Mouse (Mus musculus) heart, adult 2 months (tissue): ENCODE results near the gene Ppp4c. TPM values are rescaled to one million over a fixed set of nuclear protein-coding genes. Genes with fewer than 3 reads are reported as not detected.

Experiments
- DNase-seq, 2 experiments: peaks; one replicate each; pipeline ENCODE4 v3.0.0; 2021
- H3K27ac ChIP-seq: fragments of 200-600 bp; 2 replicates; pipeline ENCODE4 v1.8.1; 2022
- H3K27me3 ChIP-seq: fragments of 200-500 bp; 2 replicates; pipeline ENCODE4 v1.6.1; 2012; ENCODE audit warnings: mild to moderate bottlenecking, low read length, inconsistent platforms, mixed read lengths; ENCODE audit not compliant: control insufficient read depth, insufficient read depth
- H3K36me3 ChIP-seq: fragments of 200-500 bp; 2 replicates; pipeline ENCODE4 v1.6.1; 2012; ENCODE audit warnings: low read length, inconsistent platforms; ENCODE audit not compliant: control insufficient read depth, insufficient read depth
- H3K4me1 ChIP-seq: fragments of 200-500 bp; 2 replicates; pipeline ENCODE4 v1.6.1; 2011; ENCODE audit warnings: low read length; ENCODE audit not compliant: control insufficient read depth, insufficient read depth
- H3K4me3 ChIP-seq: fragments of 200-600 bp; 2 replicates; pipeline ENCODE4 v1.8.1; 2022
- H3K79me2 ChIP-seq: fragments of 200-500 bp; replicated peaks from 2 replicates; pipeline ENCODE4 v1.6.1; 2012; ENCODE audit warnings: mild to moderate bottlenecking, inconsistent platforms, low read length, moderate library complexity, mixed read lengths; ENCODE audit not compliant: control insufficient read depth, insufficient read depth
- H3K9ac ChIP-seq: fragments of 200-500 bp; 2 replicates; pipeline ENCODE4 v1.6.1; 2012; ENCODE audit warnings: low read depth, mild to moderate bottlenecking, control low read depth, inconsistent platforms, low read length, mixed read lengths
- CTCF ChIP-seq: fragments of 200-600 bp; IDR thresholded peaks from 2 replicates; pipeline ENCODE4 v1.8.1; 2022; ENCODE audit warnings: antibody characterized with exemption, mild to moderate bottlenecking, moderate library complexity
- EP300 ChIP-seq: fragments of 200-500 bp; IDR thresholded peaks from 2 replicates; pipeline ENCODE4 v1.6.1; 2011; ENCODE audit warnings: low read depth, low read length, control low read depth; ENCODE audit not compliant: insufficient read depth
- POLR2A ChIP-seq: fragments of 200-500 bp; IDR thresholded peaks from 2 replicates; pipeline ENCODE4 v1.6.1; 2011; ENCODE audit warnings: mild to moderate bottlenecking, low read depth, low read length, control low read depth; ENCODE audit not compliant: insufficient read depth
- WGBS: fragments of 180-500 bp; shearing (Covaris S2); methylation state at CpG from one replicate; pipeline ENCODE4 v1.1.7; 2018; 5-methylcytosine and 5-hydroxymethylcytosine counted together
- intact Hi-C: fragments of 180-260 bp; cut with DNase I; formaldehyde crosslinking; loops from one replicate; pipeline ENCODE4 v1.15.1; 2025
- polyA plus RNA-seq: library from polyadenylated mRNA; depleted of rRNA; stranded (reverse); fragments of >200 nt; gene quantifications from 2 replicates; pipeline ENCODE4 v1.2.3, GENCODE M21; 2012
- total RNA-seq, 2 experiments: library from RNA; stranded (reverse); gene quantifications; 2 replicates each; pipeline ENCODE4 v1.2.3; 2021

Ppp4c gene
- total and polyA plus RNA-seq, 3 experiments: 31.8 to 65.6 (median 31.9) TPM

DNA sequence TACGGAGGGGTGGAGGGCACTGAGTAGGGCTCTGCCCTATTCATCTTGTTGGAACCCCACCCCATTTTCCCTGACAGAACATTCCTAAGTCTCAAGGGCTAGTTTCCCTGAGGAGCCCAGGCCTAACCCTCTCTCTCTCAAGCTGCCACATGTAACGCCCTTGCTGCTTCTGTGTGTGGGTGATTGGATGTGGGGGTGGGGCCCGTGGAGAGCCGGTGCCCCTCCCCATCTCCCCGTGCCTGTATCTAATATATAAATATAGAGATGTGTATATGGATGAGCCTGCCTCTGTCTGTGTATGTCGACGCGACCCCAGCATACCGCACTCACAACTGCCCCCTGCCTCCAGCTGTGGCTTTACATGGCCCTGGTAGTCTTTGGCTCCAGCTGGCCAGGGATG lies 26.8 kb downstream of the Ppp4c start:
- peaks cover 8% of the 10 kb centered on the region for H3K4me1 ChIP-seq
- intact Hi-C loops: no loop called here
- peaks cover 6% of the 10 kb centered on the region; the same call in 1 of the 2 replicates for H3K36me3 ChIP-seq
- WGBS: 85% methylated on average over 9 of the region's 9 CpGs
- TF ChIP-seq CTCF: no peak
- TF ChIP-seq EP300: no peak
- TF ChIP-seq POLR2A: no peak
- no peaks in the 10 kb centered on the region for H3K27me3 ChIP-seq
- no peak for DNase-seq
- H3K27ac ChIP-seq: no peak overlapping the region
- no peak overlapping the region for H3K9ac ChIP-seq
- H3K79me2 ChIP-seq: no peaks in the 10 kb centered on the region
- no peak overlapping the region for H3K4me3 ChIP-seq

GRCm38 (mm10) chr7:126762471-126763008 lies 29.8 kb downstream of the Ppp4c start:
- intact Hi-C loops: no loop called here
- H3K27me3 ChIP-seq: no peaks in the 10 kb centered on the region
- peak overlapping the region; percentile 94 for H3K27ac ChIP-seq
- H3K79me2 ChIP-seq: no peaks in the 10 kb centered on the region; the same call in 1 of the 2 replicates
- DNase-seq: no peak
- H3K4me3 ChIP-seq: no peak overlapping the region
- WGBS: 56% methylated on average over 17 of the region's 17 CpGs
- peaks cover 8% of the 10 kb centered on the region for H3K4me1 ChIP-seq
- no peak overlapping the region; the same call in 1 of the 2 replicates for H3K9ac ChIP-seq
- no peak for TF ChIP-seq POLR2A
- no peak for TF ChIP-seq CTCF
- TF ChIP-seq EP300: no peak
- H3K36me3 ChIP-seq: peaks cover 6% of the 10 kb centered on the region; the same call in 1 of the 2 replicates

- intact Hi-C loops: loop anchor here (2.0 kb wide), 2 partner anchors 15 to 37 kb away; partner anchors contain the start of gene Ypel3
- H3K27me3 ChIP-seq: no peaks in the 10 kb centered on the region
- no peak for DNase-seq
- no peaks in the 10 kb centered on the region; the same call in 1 of the 2 replicates for H3K79me2 ChIP-seq
- H3K4me1 ChIP-seq: peaks cover 8% of the 10 kb centered on the region
- TF ChIP-seq CTCF (no peak), POLR2A (peak; percentile 26; the same call in 1 of the 2 replicates), EP300 (peak; percentile 76; the same call in 1 of the 2 replicates)
- peak overlapping the region; percentile 94 for H3K27ac ChIP-seq
- WGBS: 37% methylated on average over 6 of the region's 6 CpGs
- peaks cover 6% of the 10 kb centered on the region; the same call in 1 of the 2 replicates for H3K36me3 ChIP-seq
- no peak overlapping the region for H3K9ac ChIP-seq
- H3K4me3 ChIP-seq: peak overlapping the region; percentile 81; the same call in 1 of the 2 replicates
Measured at GRCm38 (mm10) chr7:126761529-126762067, 30.7 kb downstream of the Ppp4c start.

- WGBS: 47% methylated on average over 4 of the region's 4 CpGs
- intact Hi-C loops: loop anchor here (2.0 kb wide), 2 partner anchors 16 to 38 kb away; partner anchors contain the start of gene Ypel3
- H3K27me3 ChIP-seq: no peaks in the 10 kb centered on the region
- DNase-seq: no peak
- TF ChIP-seq CTCF: no peak
- H3K27ac ChIP-seq: peak overlapping the region; percentile 94
- no peaks in the 10 kb centered on the region; the same call in 1 of the 2 replicates for H3K79me2 ChIP-seq
- H3K4me1 ChIP-seq: peaks cover 8% of the 10 kb centered on the region
- H3K36me3 ChIP-seq: peaks cover 6% of the 10 kb centered on the region; the same call in 1 of the 2 replicates
- H3K4me3 ChIP-seq: peak overlapping the region; percentile 81; the same call in 1 of the 2 replicates
- H3K9ac ChIP-seq: no peak overlapping the region
Measured at GRCm38 (mm10) chr7:126760956-126761355, 31.3 kb downstream of the Ppp4c start.

GRCm38 (mm10) chr7:126760391-126760802 lies 31.9 kb downstream of the Ppp4c start:
- Histone ChIP-seq H3K9ac (peak overlapping the region; percentile 96), H3K4me1 (peaks cover 8% of the 10 kb centered on the region), H3K79me2 (no peaks in the 10 kb centered on the region; the same call in 1 of the 2 replicates), H3K27ac (peak overlapping the region; percentile 94), H3K4me3 (peak overlapping the region; percentile 81), H3K36me3 (peaks cover 6% of the 10 kb centered on the region; the same call in 1 of the 2 replicates), H3K27me3 (no peaks in the 10 kb centered on the region)
- 10% methylated on average over 3 of the region's 3 CpGs for WGBS
- DNase-seq: peak; percentile 82 to 89
- TF ChIP-seq CTCF (no peak), EP300 (peak; percentile 64; the same call in 1 of the 2 replicates), POLR2A (peak; percentile 91)
- intact Hi-C loops: loop anchor here (2.0 kb wide), 2 partner anchors 16 to 38 kb away; partner anchors contain the start of gene Ypel3
